Mouse (Mus musculus): ENCODE results near the gene Cpm.

The Cpm gene

GRCm38 (mm10) chr10:117688204-117689151, 59.2 kb downstream of the Cpm start:
- DNase-seq (ENCODE audit: low read depth, low spot score), result peak; percentile 47

DNA sequence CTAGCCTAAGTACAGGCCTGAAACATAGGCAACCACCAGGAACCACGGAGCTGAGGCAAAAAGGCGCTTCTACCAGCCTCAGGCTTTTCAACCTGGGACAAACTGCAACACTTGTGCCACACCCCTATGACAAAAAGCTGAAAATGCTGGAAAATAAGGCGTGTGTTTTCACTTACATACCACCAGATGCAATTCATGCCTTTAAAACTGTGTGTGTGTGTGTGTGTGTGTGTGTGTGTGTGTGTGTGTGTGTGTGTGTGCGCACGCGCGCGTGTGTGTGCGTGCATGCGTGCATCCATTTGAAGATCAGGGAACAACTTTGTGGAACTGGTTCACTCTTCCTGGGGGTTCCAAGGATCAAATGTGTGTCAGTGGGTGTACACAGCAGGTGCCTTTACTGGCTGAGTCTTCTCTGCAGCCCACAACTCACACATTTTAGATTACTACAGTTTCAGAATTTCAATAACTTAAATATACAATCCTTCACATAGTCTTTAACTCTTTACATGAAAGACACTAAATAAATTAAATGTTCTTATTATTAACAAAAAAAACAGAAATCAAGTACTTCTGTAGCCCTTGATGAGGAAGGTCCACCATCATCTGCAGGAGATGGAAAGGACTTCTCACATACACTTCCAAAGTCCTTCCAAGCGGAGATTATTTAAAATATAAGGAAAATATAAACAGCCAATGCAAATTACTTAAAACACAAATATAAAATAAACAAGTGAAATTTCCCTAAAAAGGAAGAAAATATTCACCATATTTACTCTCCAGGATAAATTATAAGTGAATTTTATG, 60.2 kb downstream of the Cpm start:
- no peak for DNase-seq (ENCODE audit: low read depth, low spot score)

DNA sequence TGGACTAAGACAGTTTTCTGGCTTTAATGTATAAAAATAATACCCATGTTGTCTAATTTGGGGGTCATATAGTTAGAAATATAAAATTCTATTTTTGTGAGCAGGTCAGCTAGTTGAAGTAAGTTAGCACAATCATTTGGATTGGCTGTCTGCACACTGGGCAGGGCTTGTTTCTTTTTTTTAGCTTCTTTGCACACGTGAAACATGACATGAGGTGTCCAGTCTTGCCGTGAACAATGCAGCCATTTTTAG, 60.7 kb downstream of the Cpm start:
- DNase-seq (ENCODE audit: low read depth, low spot score), result no peak

DNA sequence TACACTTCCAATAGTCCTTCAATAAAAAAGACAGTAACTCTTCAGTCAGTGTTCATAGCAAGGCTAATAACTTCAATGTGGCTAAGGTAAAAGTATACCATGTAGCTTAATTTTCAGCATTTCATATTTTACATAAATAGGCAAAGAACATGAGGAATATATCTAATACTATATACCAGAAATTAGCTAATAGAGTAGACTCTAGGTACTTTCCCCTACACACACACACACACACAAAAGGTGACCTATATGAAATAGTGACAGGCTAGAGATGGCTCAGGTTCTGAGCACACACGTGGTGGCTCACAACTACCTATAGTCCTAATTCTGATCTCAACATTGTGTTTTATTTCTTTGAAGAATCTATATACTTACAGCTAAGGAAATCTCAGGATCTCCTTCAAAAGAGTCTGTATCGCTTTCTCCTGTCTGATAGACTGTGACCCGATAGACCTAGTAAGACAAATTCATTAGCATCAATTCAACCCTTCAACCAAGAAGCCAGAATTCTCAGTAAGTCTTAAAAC, 61.5 kb downstream of the Cpm start:
- no peak for DNase-seq (ENCODE audit: low read depth, low spot score)

DNA sequence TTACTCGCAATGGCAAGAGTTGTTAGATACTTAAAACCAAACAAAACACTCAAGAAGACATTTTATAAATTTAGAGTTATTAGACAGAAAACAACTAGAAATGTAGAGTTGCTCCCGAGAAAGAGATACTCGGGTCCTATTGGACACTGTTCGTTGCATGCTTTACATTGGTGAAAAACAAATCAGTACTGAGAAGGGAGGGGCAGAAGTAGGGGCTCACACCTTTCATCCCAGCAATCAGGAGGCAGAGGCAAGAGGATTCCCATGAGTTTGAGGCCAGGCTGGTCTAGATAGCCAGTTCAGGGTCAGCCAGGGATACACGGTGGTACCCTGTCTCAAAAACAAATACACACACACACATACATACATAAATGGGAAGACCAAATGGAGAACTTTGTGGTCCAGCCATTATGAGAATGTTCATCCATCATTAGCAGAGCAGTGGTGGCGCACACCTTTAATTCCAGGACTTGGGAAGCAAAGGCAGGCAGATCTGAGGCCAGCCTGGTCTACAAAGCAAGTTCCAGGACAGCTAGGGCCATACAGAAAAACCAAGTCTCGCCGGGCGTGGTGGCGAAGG, 62.2 kb downstream of the Cpm start:
- no peak for DNase-seq (ENCODE audit: low read depth, low spot score)

DNA sequence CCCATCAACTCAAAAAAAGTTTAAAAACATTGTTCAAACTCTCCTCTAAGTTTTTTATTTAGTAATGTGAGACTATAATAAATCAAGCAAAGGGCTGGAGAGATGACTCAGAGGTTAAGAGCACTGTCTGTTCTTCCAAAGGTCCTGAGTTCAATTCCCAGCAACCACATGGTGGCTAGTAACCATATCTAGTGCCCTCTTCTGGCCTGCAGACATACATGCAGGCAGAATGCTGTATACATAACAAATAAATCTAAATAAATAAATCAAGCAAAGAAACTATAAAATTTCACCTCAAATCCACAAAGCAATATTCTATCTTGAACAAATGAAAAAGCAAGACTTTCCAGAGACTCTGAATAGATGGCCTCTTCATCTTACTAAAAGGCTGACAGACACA, 62.9 kb downstream of the Cpm start:
- no peak for DNase-seq (ENCODE audit: low read depth, low spot score)

DNA sequence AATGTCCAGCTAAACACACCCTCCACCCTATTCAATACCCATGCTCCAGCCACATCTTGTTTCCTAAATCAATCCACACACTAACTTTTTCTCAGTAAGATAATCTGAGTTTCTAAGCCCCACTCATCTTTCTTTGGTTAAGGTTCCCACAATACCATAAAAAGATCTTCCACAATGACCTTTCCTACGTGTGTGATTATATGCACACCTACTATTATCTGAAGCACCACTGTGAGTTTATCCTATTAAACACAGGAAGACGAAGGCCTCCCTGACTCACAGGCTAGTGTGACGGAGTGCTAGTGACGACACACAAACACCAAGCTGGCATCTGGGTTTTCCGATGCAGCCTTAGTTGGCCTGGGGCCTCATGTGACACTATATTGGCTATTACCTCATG, 63.7 kb downstream of the Cpm start:
- DNase-seq (ENCODE audit: low read depth, low spot score), result no peak

DNA sequence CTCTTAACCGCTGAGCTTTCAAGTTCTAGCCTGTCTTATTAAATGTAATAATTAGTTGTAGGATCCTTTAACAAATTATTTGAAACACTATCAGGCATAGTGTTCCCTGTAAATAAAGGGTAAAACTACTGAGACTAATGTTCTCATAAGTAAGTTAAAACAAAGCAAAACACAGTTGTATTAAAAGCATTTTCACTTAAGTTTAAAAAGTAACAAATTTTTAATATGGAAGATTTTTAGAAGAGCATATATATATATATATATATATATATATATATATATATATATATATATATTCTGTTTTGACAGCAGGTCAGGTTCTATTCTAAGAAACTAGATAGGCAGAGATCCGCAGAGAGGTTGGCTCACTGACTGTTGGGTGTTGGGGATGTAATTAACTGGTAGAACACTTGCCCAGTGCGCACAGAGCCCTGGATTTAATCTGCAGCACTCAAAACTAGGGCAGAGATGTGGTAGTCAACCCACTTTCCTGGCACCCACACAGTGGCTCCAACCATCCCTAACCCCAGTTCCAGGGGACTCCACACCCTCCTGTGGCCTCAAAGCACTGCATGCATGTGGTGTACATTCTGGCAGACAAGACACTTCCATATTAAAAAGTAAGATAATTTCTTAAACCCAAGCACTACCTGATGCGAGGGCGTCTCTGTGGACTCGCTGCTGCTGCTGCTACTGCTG, 65.1 kb downstream of the Cpm start:
- DNase-seq (ENCODE audit: low read depth, low spot score), result no peak

DNA sequence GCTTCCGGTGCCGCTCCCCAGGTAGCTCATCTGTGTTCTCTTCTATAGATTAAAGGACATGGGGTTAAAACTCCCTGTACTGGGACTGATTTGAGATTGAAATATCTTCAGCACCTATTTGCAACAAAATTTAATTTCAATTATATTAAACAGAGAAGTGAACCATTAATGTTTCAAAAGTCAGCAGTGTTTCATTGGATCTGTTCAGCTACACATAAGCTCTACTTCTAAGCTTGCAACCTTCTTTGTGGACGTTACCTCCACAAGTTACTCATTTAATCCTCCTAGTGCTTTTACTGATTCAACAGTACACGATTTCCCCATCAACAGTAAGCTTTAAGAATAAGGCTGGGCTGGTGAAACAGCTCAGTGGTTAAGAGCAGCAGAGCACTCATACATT, 65.7 kb downstream of the Cpm start:
- DNase-seq (ENCODE audit: low read depth, low spot score), result no peak

GRCm38 (mm10) chr10:117695605-117696004, 66.3 kb downstream of the Cpm start:
- DNase-seq (ENCODE audit: low read depth, low spot score), result no peak

- no peak for DNase-seq (ENCODE audit: low read depth, low spot score)
These were observed 66.9 kb downstream of the Cpm start for GRCm38 (mm10) chr10:117696021-117696826.

GRCm38 (mm10) chr10:117696827-117697560, 67.7 kb downstream of the Cpm start:
- no peak for DNase-seq (ENCODE audit: low read depth, low spot score)

DNA sequence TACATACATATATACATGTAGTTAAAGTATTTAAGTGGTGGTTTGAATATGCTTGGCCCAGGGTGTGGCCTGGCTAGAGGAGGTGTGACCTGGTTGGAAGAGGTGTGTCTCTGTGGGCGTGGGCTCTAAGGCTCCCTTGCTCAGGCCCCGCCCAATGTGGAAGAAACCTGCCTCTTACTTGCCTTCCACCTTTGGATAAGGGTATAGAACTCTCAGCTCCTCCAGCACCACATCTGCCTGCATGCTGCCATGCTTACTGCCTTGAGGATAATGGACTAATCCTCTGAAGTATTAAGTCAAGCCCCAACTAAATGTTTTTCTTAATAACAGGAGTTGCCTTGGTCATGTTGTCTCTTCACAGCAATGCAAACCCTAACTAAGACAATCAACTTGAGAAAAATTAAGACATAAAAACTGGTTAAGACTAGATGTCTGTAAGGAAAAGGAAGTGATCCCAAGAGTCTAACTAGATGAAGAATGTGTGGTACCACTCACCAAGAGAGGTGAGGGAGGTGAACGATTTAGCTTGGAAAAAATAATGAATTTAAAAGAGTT, 68.3 kb downstream of the Cpm start:
- DNase-seq (ENCODE audit: low read depth, low spot score), result no peak

GRCm38 (mm10) chr10:117698313-117699138, 69.2 kb downstream of the Cpm start:
- DNase-seq (ENCODE audit: low read depth, low spot score), result no peak

DNA sequence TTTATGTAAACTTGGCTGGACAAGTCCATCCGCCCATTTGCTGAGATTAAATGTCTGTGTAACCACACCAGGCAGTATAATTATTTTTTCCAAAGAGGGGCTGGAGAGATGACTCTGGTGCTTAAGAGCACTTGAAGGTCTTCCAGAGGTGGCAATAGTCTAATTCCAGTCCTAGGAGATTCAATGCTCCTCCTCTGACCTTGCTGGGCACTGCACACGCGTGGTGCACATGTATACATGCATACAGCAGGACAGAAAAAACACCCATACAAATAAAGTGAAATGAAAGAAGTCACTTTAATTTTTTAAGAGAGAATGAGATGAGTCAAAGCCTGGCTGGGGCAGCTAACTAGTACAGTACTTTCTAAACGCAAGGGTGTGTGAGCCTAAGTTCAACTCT, 70.6 kb downstream of the Cpm start:
- DNase-seq (ENCODE audit: low read depth, low spot score), result no peak

- DNase-seq (ENCODE audit: low read depth, low spot score), result no peak
These were observed 71.2 kb downstream of the Cpm start for GRCm38 (mm10) chr10:117700450-117700849.

- no peak for DNase-seq (ENCODE audit: low read depth, low spot score)
These were observed 71.9 kb downstream of the Cpm start for GRCm38 (mm10) chr10:117701034-117701829.
